Mouse (Mus musculus) sigmoid colon, adult 10 weeks (tissue): Measurements from ENCODE around the gene Gm6502. TPM values are rescaled to one million over a fixed set of nuclear protein-coding genes. Genes with fewer than 3 reads are reported as not detected.

Source experiments
- polyA plus RNA-seq: library from polyadenylated mRNA; stranded (reverse); fragments of 350-450 nt; fragmentation: Illumina TruSeq; extraction: RNeasy Lipid Tissue Mini Kit (QIAGEN cat#74804); gene quantifications from one replicate; pipeline ENCODE4 v1.2.3, GENCODE M21; 2014; ENCODE audit warnings: low read depth, low replicate concordance

Gene Gm6502
- not detected for polyA plus RNA-seq

DNA sequence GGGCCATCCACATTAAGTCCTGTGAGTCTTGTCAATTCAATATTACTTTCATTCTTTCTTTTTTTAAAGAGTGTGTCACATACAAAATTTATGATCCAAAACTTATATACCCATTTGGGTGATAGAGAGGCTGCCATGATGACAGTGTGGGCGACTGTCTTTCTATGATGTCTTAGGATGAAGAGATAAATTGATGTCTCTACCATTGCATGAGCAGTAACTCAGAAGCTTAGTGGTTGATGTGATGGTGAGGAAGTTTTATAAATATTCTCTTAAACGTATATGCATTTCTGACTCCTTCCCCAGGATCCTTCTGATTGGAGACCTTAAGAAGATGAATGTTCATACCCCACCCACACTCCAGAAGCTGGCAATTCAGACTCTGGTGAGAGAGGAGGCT is at the start of gene Gm6502:
TSS of gene Gm6502 (plus strand) at position 301 of the 400 bp plus-strand sequence.

DNA sequence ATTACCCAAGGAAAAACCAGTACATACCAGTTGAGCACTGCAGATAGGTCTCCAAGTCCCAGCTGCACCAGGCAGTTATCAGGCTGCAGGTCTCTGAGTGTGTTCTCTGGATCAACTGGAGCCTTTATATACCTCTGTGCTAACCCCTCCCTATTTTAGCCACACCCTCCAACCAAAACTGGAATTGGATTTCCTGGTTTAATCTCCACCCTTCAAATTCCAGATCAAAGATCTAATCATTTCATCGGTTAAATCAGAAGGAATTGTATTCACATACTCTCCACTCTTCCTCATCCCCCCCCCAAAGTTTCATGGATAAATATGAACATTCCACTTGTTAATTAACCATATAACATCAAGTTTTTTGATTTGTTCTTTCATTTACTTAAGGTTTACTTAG is 7.5 kb upstream of the Gm6502 start, which contains the start of gene A430089I19Rik:
TSS of gene A430089I19Rik (minus strand) at position 101 of the 400 bp plus-strand sequence.

DNA sequence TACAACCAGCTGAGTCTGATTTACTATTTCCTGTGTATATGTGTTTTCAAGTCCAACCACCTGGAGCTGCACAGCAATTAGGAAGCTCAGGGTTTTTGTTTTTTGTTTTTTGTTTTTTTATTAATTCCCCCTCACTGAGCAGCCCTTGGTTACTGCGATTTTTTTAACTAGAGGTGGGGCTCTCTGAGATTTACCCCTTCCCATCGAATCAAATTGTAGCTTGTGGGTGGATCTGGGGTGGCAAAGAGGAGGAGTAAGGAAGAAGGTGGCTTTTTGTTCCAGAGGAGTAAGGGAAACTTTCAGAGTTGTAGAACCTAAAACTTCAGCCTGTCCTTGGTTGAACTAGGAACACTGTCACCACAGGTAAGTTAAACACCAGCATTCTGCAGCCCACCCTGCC is 25.2 kb downstream of the Gm6502 start, which contains the start of gene AA792892:
TSS of gene AA792892 (plus strand) at position 301 of the 400 bp plus-strand sequence.

Other genes with a start within 250 kb of the Gm6502 start
- not detected for gene BC061212, start 243.9 kb upstream of the Gm6502 start, polyA plus RNA-seq
- not detected for gene Gm6351, start 238.1 kb upstream of the Gm6502 start, polyA plus RNA-seq
- gene Gm3106, start 96.4 kb upstream of the Gm6502 start, polyA plus RNA-seq, result not detected
- not detected for gene A430089I19Rik, start 7.6 kb upstream of the Gm6502 start, polyA plus RNA-seq
- gene AA792892, start 25.3 kb downstream of the Gm6502 start, polyA plus RNA-seq, result not detected
- not detected for gene Gm7682, start 131.3 kb downstream of the Gm6502 start, polyA plus RNA-seq
- not detected for gene Gm3139, start 211.9 kb downstream of the Gm6502 start, polyA plus RNA-seq